Mouse (Mus musculus) limb, embryonic 10.5 days (tissue): ENCODE results near the gene Osbpl3. TPM values are rescaled to one million over a fixed set of nuclear protein-coding genes. Genes with fewer than 3 reads are reported as not detected.

Source experiments
- DNase-seq: peaks from one replicate; pipeline ENCODE4 v3.0.0-alpha.2; 2017; ENCODE audit warnings: low spot score
- H3K27ac ChIP-seq: fragments of 300-500 bp; sonication (generic); 2 replicates; pipeline ENCODE4 v1.5.1; 2016; ENCODE audit warnings: mild to moderate bottlenecking
- H3K27me3 ChIP-seq: fragments of 300-500 bp; sonication (generic); 2 replicates; pipeline ENCODE4 v1.6.1; 2016; ENCODE audit warnings: low read depth, mild to moderate bottlenecking; ENCODE audit not compliant: poor library complexity, severe bottlenecking
- H3K36me3 ChIP-seq: fragments of 300-500 bp; sonication (generic); 2 replicates; pipeline ENCODE4 v1.6.1; 2016; ENCODE audit warnings: mild to moderate bottlenecking, moderate library complexity
- H3K4me1 ChIP-seq: fragments of 300-500 bp; sonication (generic); 2 replicates; pipeline ENCODE4 v1.6.1; 2016
- H3K4me3 ChIP-seq: fragments of 300-500 bp; sonication (generic); 2 replicates; pipeline ENCODE4 v1.5.1; 2016; ENCODE audit warnings: mild to moderate bottlenecking, moderate library complexity
- H3K9me3 ChIP-seq: fragments of 300-500 bp; sonication (generic); replicated peaks from 2 replicates; pipeline ENCODE4 v1.6.1; 2016; ENCODE audit warnings: mild to moderate bottlenecking
- WGBS: fragments of 180-500 bp; shearing (Covaris S2); methylation state at CpG from one replicate; pipeline ENCODE4 v1.1.7; 2016; 5-methylcytosine and 5-hydroxymethylcytosine counted together
- polyA plus RNA-seq: library from polyadenylated mRNA; unstranded; fragments of >200 nt; fragmentation: Nextera tagmentation; extraction: Ambion mirVana; gene quantifications from 2 replicates; pipeline ENCODE4 v1.2.1, GENCODE M21; 2016

Osbpl3 gene
- polyA plus RNA-seq, 1 experiment from 2014 or later = 7.0 TPM

- H3K27ac ChIP-seq = no peak overlapping the region
- no peak for DNase-seq
- no peak overlapping the region for H3K4me3 ChIP-seq
- no peaks in the 10 kb centered on the region for H3K9me3 ChIP-seq
- WGBS = 81% methylated on average over 5 of the region's 5 CpGs
- no peaks in the 10 kb centered on the region for H3K27me3 ChIP-seq
- peaks cover 4% of the 10 kb centered on the region for H3K4me1 ChIP-seq
- H3K36me3 ChIP-seq = peaks cover 5% of the 10 kb centered on the region; the same call in 1 of the 2 replicates
These were observed 83.2 kb downstream of the Osbpl3 start for GRCm38 (mm10) chr6:50372516-50373424.

GRCm38 (mm10) chr6:50371501-50372086, 84.4 kb downstream of the Osbpl3 start:
- Histone ChIP-seq H3K27me3 (no peaks in the 10 kb centered on the region), H3K36me3 (peaks cover 5% of the 10 kb centered on the region; the same call in 1 of the 2 replicates), H3K4me3 (no peak overlapping the region), H3K27ac (no peak overlapping the region), H3K9me3 (no peaks in the 10 kb centered on the region), H3K4me1 (no peaks in the 10 kb centered on the region)
- no peak for DNase-seq
- 92% methylated on average over 8 of the region's 8 CpGs for WGBS

- 95% methylated on average over 8 of the region's 8 CpGs for WGBS
- peaks cover 5% of the 10 kb centered on the region; the same call in 1 of the 2 replicates for H3K36me3 ChIP-seq
- H3K27me3 ChIP-seq = peaks cover 6% of the 10 kb centered on the region; the same call in 1 of the 2 replicates
- no peak for DNase-seq
- H3K4me3 ChIP-seq = no peak overlapping the region
- H3K4me1 ChIP-seq = no peaks in the 10 kb centered on the region
- no peak overlapping the region for H3K27ac ChIP-seq
- no peaks in the 10 kb centered on the region for H3K9me3 ChIP-seq
These were observed 87.3 kb downstream of the Osbpl3 start for GRCm38 (mm10) chr6:50368502-50369292.

- Histone ChIP-seq H3K27me3 (peaks cover 7% of the 10 kb centered on the region; the same call in 1 of the 2 replicates), H3K9me3 (no peaks in the 10 kb centered on the region), H3K4me1 (no peaks in the 10 kb centered on the region), H3K4me3 (no peak overlapping the region), H3K27ac (no peak overlapping the region), H3K36me3 (peaks cover 5% of the 10 kb centered on the region; the same call in 1 of the 2 replicates)
- 93% methylated on average over 5 of the region's 5 CpGs for WGBS
- DNase-seq = no peak
These were observed 88.2 kb downstream of the Osbpl3 start for GRCm38 (mm10) chr6:50367836-50368235.

GRCm38 (mm10) chr6:50366724-50367123, 89.3 kb downstream of the Osbpl3 start:
- no peaks in the 10 kb centered on the region for H3K9me3 ChIP-seq
- no peak overlapping the region for H3K4me3 ChIP-seq
- no peak for DNase-seq
- no peak overlapping the region for H3K27ac ChIP-seq
- 87% methylated on average over 5 of the region's 5 CpGs for WGBS
- peaks cover 5% of the 10 kb centered on the region; the same call in 1 of the 2 replicates for H3K36me3 ChIP-seq
- H3K4me1 ChIP-seq = no peaks in the 10 kb centered on the region
- H3K27me3 ChIP-seq = peaks cover 18% of the 10 kb centered on the region; the same call in 1 of the 2 replicates

GRCm38 (mm10) chr6:50366319-50366718, 89.7 kb downstream of the Osbpl3 start:
- Histone ChIP-seq H3K27me3 (peaks cover 22% of the 10 kb centered on the region), H3K9me3 (no peaks in the 10 kb centered on the region), H3K36me3 (peaks cover 5% of the 10 kb centered on the region; the same call in 1 of the 2 replicates), H3K27ac (no peak overlapping the region), H3K4me1 (no peaks in the 10 kb centered on the region), H3K4me3 (no peak overlapping the region)
- no peak for DNase-seq
- WGBS = 93% methylated on average over 7 of the region's 7 CpGs

- no peak overlapping the region for H3K4me3 ChIP-seq
- peaks cover 4% of the 10 kb centered on the region for H3K4me1 ChIP-seq
- 93% methylated on average over 8 of the region's 8 CpGs for WGBS
- DNase-seq = no peak
- H3K36me3 ChIP-seq = peaks cover 5% of the 10 kb centered on the region; the same call in 1 of the 2 replicates
- peaks cover 42% of the 10 kb centered on the region for H3K27me3 ChIP-seq
- no peak overlapping the region for H3K27ac ChIP-seq
- H3K9me3 ChIP-seq = no peaks in the 10 kb centered on the region
These were observed 91.6 kb downstream of the Osbpl3 start for GRCm38 (mm10) chr6:50364364-50364763.

GRCm38 (mm10) chr6:50363385-50363784, 92.6 kb downstream of the Osbpl3 start:
- DNase-seq = no peak
- H3K4me1 ChIP-seq = peaks cover 14% of the 10 kb centered on the region
- peaks cover 3% of the 10 kb centered on the region; the same call in 1 of the 2 replicates for H3K36me3 ChIP-seq
- WGBS = 88% methylated on average over 5 of the region's 5 CpGs
- H3K27ac ChIP-seq = no peak overlapping the region
- no peaks in the 10 kb centered on the region for H3K9me3 ChIP-seq
- H3K27me3 ChIP-seq = peaks cover 46% of the 10 kb centered on the region
- H3K4me3 ChIP-seq = no peak overlapping the region

- H3K27me3 ChIP-seq = peaks cover 46% of the 10 kb centered on the region
- H3K36me3 ChIP-seq = no peaks in the 10 kb centered on the region
- no peaks in the 10 kb centered on the region for H3K9me3 ChIP-seq
- H3K4me1 ChIP-seq = peaks cover 20% of the 10 kb centered on the region
- no peak overlapping the region for H3K4me3 ChIP-seq
- 82% methylated on average over 4 of the region's 4 CpGs for WGBS
- no peak for DNase-seq
- H3K27ac ChIP-seq = no peak overlapping the region
These were observed 93.2 kb downstream of the Osbpl3 start for GRCm38 (mm10) chr6:50362704-50363261.

- no peak overlapping the region for H3K4me3 ChIP-seq
- H3K27me3 ChIP-seq = peaks cover 50% of the 10 kb centered on the region
- no peak overlapping the region for H3K27ac ChIP-seq
- 83% methylated on average over 9 of the region's 9 CpGs for WGBS
- H3K9me3 ChIP-seq = no peaks in the 10 kb centered on the region
- H3K4me1 ChIP-seq = peaks cover 26% of the 10 kb centered on the region
- no peak for DNase-seq
- no peaks in the 10 kb centered on the region for H3K36me3 ChIP-seq
These were observed 93.8 kb downstream of the Osbpl3 start for GRCm38 (mm10) chr6:50362196-50362595.

- Histone ChIP-seq H3K9me3 (no peaks in the 10 kb centered on the region), H3K36me3 (no peaks in the 10 kb centered on the region), H3K27ac (no peak overlapping the region; the same call in 1 of the 2 replicates), H3K27me3 (peaks cover 67% of the 10 kb centered on the region), H3K4me3 (peak overlapping the region; percentile 23; the same call in 1 of the 2 replicates), H3K4me1 (peaks cover 45% of the 10 kb centered on the region)
- peak; percentile 65 for DNase-seq
- 31% methylated on average over 16 of the region's 16 CpGs for WGBS
These were observed 97.8 kb downstream of the Osbpl3 start for GRCm38 (mm10) chr6:50358104-50358679.
